Mouse (Mus musculus) hindbrain, embryonic 11.5 days (tissue): Measurements from ENCODE around the gene Nt5e. TPM values are rescaled to one million over a fixed set of nuclear protein-coding genes. Genes with fewer than 3 reads are reported as not detected.

Experiments used
- ATAC-seq: fragments of 200-750 bp; cut with Nextera tagmentation; 2 replicates; pipeline ENCODE4 v1.8.0; 2017; ENCODE audit warnings: mild to moderate bottlenecking, moderate TSS enrichment, moderate library complexity; ENCODE audit not compliant: low FRiP score
- DNase-seq: peaks from one replicate; pipeline ENCODE4 v3.0.0-alpha.2; 2015; ENCODE audit warnings: low spot score
- H3K27ac ChIP-seq: fragments of 300-500 bp; sonication (generic); 2 replicates; pipeline ENCODE4 v1.5.1; 2014; ENCODE audit warnings: mild to moderate bottlenecking, low read depth, low read length
- H3K27me3 ChIP-seq: fragments of 300-500 bp; sonication (generic); 2 replicates; pipeline ENCODE4 v1.6.1; 2014; ENCODE audit warnings: mild to moderate bottlenecking, low read length, moderate library complexity, mixed read lengths; ENCODE audit not compliant: control insufficient read depth, insufficient read depth
- H3K36me3 ChIP-seq: fragments of 300-500 bp; sonication (generic); 2 replicates; pipeline ENCODE4 v1.6.1; 2014; ENCODE audit warnings: mild to moderate bottlenecking, low read length, moderate library complexity, mixed read lengths; ENCODE audit not compliant: control insufficient read depth, insufficient read depth
- H3K4me1 ChIP-seq: fragments of 300-500 bp; sonication (generic); replicated peaks from 2 replicates; pipeline ENCODE4 v1.6.1; 2014; ENCODE audit warnings: low read length, mixed read lengths; ENCODE audit not compliant: control insufficient read depth, insufficient read depth
- H3K4me2 ChIP-seq: fragments of 300-500 bp; sonication (generic); replicated peaks from 2 replicates; pipeline ENCODE4 v1.6.1; 2014; ENCODE audit warnings: mild to moderate bottlenecking, low read depth, low read length
- H3K4me3 ChIP-seq: fragments of 300-500 bp; sonication (generic); 2 replicates; pipeline ENCODE4 v1.5.1; 2014; ENCODE audit warnings: low read depth, low read length
- H3K9ac ChIP-seq: fragments of 300-500 bp; sonication (generic); 2 replicates; pipeline ENCODE4 v1.6.1; 2014; ENCODE audit warnings: low read depth, low read length
- H3K9me3 ChIP-seq: fragments of 300-500 bp; sonication (generic); 2 replicates; pipeline ENCODE4 v1.6.1; 2016; ENCODE audit warnings: low read length; ENCODE audit not compliant: control insufficient read depth
- WGBS: fragments of 180-500 bp; shearing (Covaris S2); extraction: QIAGEN DNeasy Blood & Tissue Kit; methylation state at CpG from one replicate; pipeline ENCODE4 v1.1.7; 2014; 5-methylcytosine and 5-hydroxymethylcytosine counted together
- polyA plus RNA-seq: library from polyadenylated mRNA; unstranded; fragments of >200 nt; fragmentation: Nextera tagmentation; extraction: Ambion mirVana; gene quantifications from 2 replicates; pipeline ENCODE4 v1.2.1, GENCODE M21; 2014

The Nt5e gene
- polyA plus RNA-seq, 1 experiment from 2014 or later, result 2.1 TPM

DNA sequence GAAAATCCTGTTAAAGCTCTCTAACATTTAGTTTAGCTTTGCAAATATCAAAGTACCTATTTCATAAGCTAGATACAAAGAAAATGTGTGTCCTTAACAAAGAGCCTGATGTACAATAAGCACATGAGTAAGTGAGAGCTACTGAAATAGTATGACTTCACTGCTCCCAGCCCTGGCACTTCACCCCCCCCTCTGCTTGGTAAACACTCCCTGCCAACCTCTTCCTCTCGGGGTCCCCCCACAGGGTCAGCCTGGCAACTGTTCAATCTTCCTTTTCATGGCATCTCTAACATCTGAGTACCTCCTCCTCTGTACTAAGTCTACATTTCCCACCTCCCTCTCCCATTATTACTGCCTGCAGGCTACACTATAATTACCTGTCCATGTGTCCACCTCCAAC is 89.8 kb downstream of the Nt5e start:
- H3K9ac ChIP-seq, result no peak overlapping the region
- DNase-seq (no peak), ATAC-seq (no peak)
- WGBS, result 75% methylated on average over 1 of the region's 1 CpGs
- H3K27me3 ChIP-seq, result no peaks in the 10 kb centered on the region
- H3K9me3 ChIP-seq, result no peaks in the 10 kb centered on the region
- H3K4me1 ChIP-seq, result no peaks in the 10 kb centered on the region
- H3K4me3 ChIP-seq, result no peak overlapping the region
- H3K27ac ChIP-seq, result no peak overlapping the region
- no peak overlapping the region for H3K4me2 ChIP-seq
- no peaks in the 10 kb centered on the region for H3K36me3 ChIP-seq

Other genes starting within 250 kb of the Nt5e start
- gene Snx14, start 111.8 kb downstream of the Nt5e start, polyA plus RNA-seq, result 19.2 and 22.4 TPM in 2 replicates
- gene Gm20537, start 129.4 kb downstream of the Nt5e start, polyA plus RNA-seq, result 0.36 and 0.99 TPM in 2 replicates
- gene Syncrip, start 155.4 kb downstream of the Nt5e start, polyA plus RNA-seq, result 137 and 140 TPM in 2 replicates
- 9.1 and 10.1 TPM in 2 replicates for gene Zfp949, start 220.8 kb downstream of the Nt5e start, polyA plus RNA-seq